Mouse (Mus musculus): ENCODE data around the gene Scimp.
"Not testable (repeated sequence)": the region's sequence is repeated elsewhere in the genome, so short reads cannot be mapped to it uniquely, and the experiment has no call there.

The Scimp gene

GRCm38 (mm10) chr11:70811471-70812240 is 730 bp downstream of the Scimp start:
- DNase-seq (ENCODE audit: low spot score in 2 of 2): no peak

GRCm38 (mm10) chr11:70811041-70811440 is 1.3 kb downstream of the Scimp start:
- DNase-seq (ENCODE audit: low spot score in 2 of 2): no peak

- no peak for DNase-seq (ENCODE audit: low spot score in 2 of 2)
These were observed 3.4 kb downstream of the Scimp start for GRCm38 (mm10) chr11:70809011-70809410.

GRCm38 (mm10) chr11:70808101-70808500 is 4.3 kb downstream of the Scimp start:
- DNase-seq (ENCODE audit: low spot score in 2 of 2): no peak

GRCm38 (mm10) chr11:70807630-70808029 is 4.8 kb downstream of the Scimp start:
- DNase-seq (ENCODE audit: low spot score in 2 of 2): no peak

- DNase-seq (ENCODE audit: low spot score in 2 of 2): no peak
These were observed 5.7 kb downstream of the Scimp start for GRCm38 (mm10) chr11:70806697-70807096.

- DNase-seq (ENCODE audit: low spot score in 2 of 2): no peak
These were observed 6.7 kb downstream of the Scimp start for GRCm38 (mm10) chr11:70805641-70806175.

GRCm38 (mm10) chr11:70804395-70804794 is 8.0 kb downstream of the Scimp start:
- no peak for DNase-seq (ENCODE audit: low spot score in 2 of 2)

GRCm38 (mm10) chr11:70803711-70804200 is 8.6 kb downstream of the Scimp start:
- no peak for DNase-seq (ENCODE audit: low spot score in 2 of 2)

- no peak for DNase-seq (ENCODE audit: low spot score in 2 of 2)
These were observed 9.5 kb downstream of the Scimp start for GRCm38 (mm10) chr11:70802865-70803261.

- DNase-seq (ENCODE audit: low spot score in 2 of 2): no peak
These were observed 10.1 kb downstream of the Scimp start for GRCm38 (mm10) chr11:70802208-70802864.

GRCm38 (mm10) chr11:70792409-70792808 is 20.0 kb downstream of the Scimp start:
- DNase-seq (ENCODE audit: low spot score in 2 of 2): no peak

- DNase-seq (ENCODE audit: low spot score in 2 of 2): no peak
These were observed 20.7 kb downstream of the Scimp start for GRCm38 (mm10) chr11:70791676-70792075.

- no peak for DNase-seq (ENCODE audit: low spot score in 2 of 2)
These were observed 21.4 kb downstream of the Scimp start for GRCm38 (mm10) chr11:70790874-70791551.

- no peak for DNase-seq (ENCODE audit: low spot score in 2 of 2)
These were observed 22.0 kb downstream of the Scimp start for GRCm38 (mm10) chr11:70790426-70790825.

GRCm38 (mm10) chr11:70788972-70789655 is 23.3 kb downstream of the Scimp start:
- DNase-seq (ENCODE audit: low spot score in 2 of 2): no peak

- DNase-seq (ENCODE audit: low spot score in 2 of 2): no peak
These were observed 25.3 kb downstream of the Scimp start for GRCm38 (mm10) chr11:70787052-70787451.

GRCm38 (mm10) chr11:70785908-70786307 is 26.5 kb downstream of the Scimp start:
- DNase-seq (ENCODE audit: low spot score in 2 of 2): no peak

- not testable (repeated sequence) for DNase-seq (ENCODE audit: low spot score in 2 of 2)
These were observed 34.3 kb downstream of the Scimp start for GRCm38 (mm10) chr11:70778058-70778457.

- no peak for DNase-seq (ENCODE audit: low spot score in 2 of 2)
These were observed 34.8 kb downstream of the Scimp start for GRCm38 (mm10) chr11:70777634-70778033.

- DNase-seq (ENCODE audit: low spot score in 2 of 2): peak; percentile 72 to 77
These were observed 35.4 kb downstream of the Scimp start for GRCm38 (mm10) chr11:70776830-70777571.
